17 mouse cellular contexts compared by ENCODE assay signal in genomic region chr4:57424011-57424410, GRCm38 (mm10). TPM values are rescaled to one million over a fixed set of nuclear protein-coding genes. Genes with fewer than 3 reads are reported as not detected.
DNase-seq lines count a peak whose midpoint lies in the region.
"Had no signal": no experiment of that assay in that cellular context is flagged by ENCODE, and none has a peak within 500 bp of the region (broad histone marks: within the 10 kb centered on the region; RNA-seq: fewer than 3 reads in every experiment).

No protein-coding gene starts in this region.

- intact Hi-C loops in heart, postnatal 36 days (cut with DNase I): no loop called here
- intact Hi-C loops in heart, postnatal 25 days (cut with DNase I): no loop called here

- peak; percentile 3 for DNase-seq in adrenal gland, adult 2 months
- no peak for DNase-seq in adrenal gland, adult 8-10 months
- peak; percentile 11 to 17 for DNase-seq in heart, adult 18-20 months
- no peak for DNase-seq in heart, adult 8-10 months (ENCODE audit: low spot score)
- peak; percentile 5 to 8 for DNase-seq in heart, postnatal 36 days
- DNase-seq in heart, postnatal 25 days (ENCODE audit: low spot score): no peak
- DNase-seq in ovary, postnatal 36 days (ENCODE audit: low spot score): peak; percentile 52
- DNase-seq in ovary, postnatal 14 days (ENCODE audit: low spot score): no peak
- DNase-seq: cerebellum, adult 11-12 months; cerebellum, adult 9-10 months; cerebellum, postnatal 14 days; forebrain, postnatal 0 days; gastrocnemius, adult 2 months; gastrocnemius, postnatal 14 days; kidney, adult 11 months; kidney, adult 8-10 months had no signal

RNA-seq across cellular contexts. Expression of gene Palm2, which starts 10.0 kb away (rescaled TPM):
- 10 to 100 TPM; 20.0 to 39.5 TPM for total RNA-seq in adrenal gland, adult 2 months (2021)
- polyA plus RNA-seq in adrenal gland, adult 2 months (2012; rRNA removed): 0.99 and 1.9 TPM in 2 replicates
- 10 to 100 TPM in 3 of 4 experiments, 1 to 10 TPM in 1; 9.8 to 42.5 (median 29.2) TPM for total RNA-seq in adrenal gland, adult 8-10 months (2022)
- total RNA-seq in heart, adult 18-20 months (2021): 10 to 100 TPM; 11.0 to 11.8 TPM
- total RNA-seq in heart, adult 8-10 months (2022): 10 to 100 TPM; 12.3 to 24.6 (median 13.4) TPM
- 10 to 100 TPM in 1 of 2 experiments, 1 to 10 TPM in 1; 4.9 to 14.8 TPM for total RNA-seq in heart, postnatal 36 days (2021)
- 10 to 100 TPM; 13.9 to 14.8 TPM for total RNA-seq in heart, postnatal 25 days (2021)
- polyA plus RNA-seq: activated CD4-positive, CD25-positive, alpha-beta regulatory T cell, adult 4 months had no signal

Comparison
In these comparisons a context has a peak if more than half of its experiments do, and no peak if none do; other contexts are left out.
1. DNase-seq: peak in adrenal gland, adult 2 months (single experiment), heart, adult 18-20 months (2 of 2), heart, postnatal 36 days (2 of 2) and ovary, postnatal 36 days (single experiment); none in adrenal gland, adult 8-10 months (single experiment), heart, adult 8-10 months (single experiment), heart, postnatal 25 days (single experiment) and ovary, postnatal 14 days (single experiment).